Mouse (Mus musculus) lung, postnatal 0 days (tissue): ENCODE results near the gene Nrf1.

Source experiments
- CTCF ChIP-seq: IDR thresholded peaks from 2 replicates; pipeline ENCODE4 v1.5.1; 2016; ENCODE audit warnings: antibody characterized with exemption, mild to moderate bottlenecking
- EP300 ChIP-seq: IDR thresholded peaks from 2 replicates; pipeline ENCODE4 v1.6.1; 2016; ENCODE audit warnings: antibody characterized with exemption, mild to moderate bottlenecking, control low read depth

DNA sequence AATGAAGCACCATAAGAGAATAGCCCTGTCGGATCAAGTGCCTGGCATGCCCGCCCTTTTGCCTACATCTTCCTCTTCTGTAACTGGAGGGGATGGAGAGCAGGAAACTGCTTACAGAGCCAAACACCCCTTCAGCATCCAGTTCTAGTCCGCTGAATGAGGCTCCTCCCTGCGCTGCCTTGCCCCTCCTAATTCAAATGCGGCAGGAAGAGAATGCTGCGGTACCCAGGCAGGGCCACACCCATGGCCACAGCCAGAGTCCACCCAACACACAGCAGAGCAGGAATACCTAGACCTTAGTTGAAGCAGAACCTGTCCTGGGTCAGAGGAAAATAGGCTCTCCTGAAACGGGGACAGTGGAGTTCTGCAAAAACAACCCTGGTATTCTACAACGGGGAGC lies 123.4 kb downstream of the Nrf1 start:
- TF ChIP-seq CTCF (no peak), EP300 (no peak)
